Mouse (Mus musculus): ENCODE measurements around the gene Wdr11.

DNA sequence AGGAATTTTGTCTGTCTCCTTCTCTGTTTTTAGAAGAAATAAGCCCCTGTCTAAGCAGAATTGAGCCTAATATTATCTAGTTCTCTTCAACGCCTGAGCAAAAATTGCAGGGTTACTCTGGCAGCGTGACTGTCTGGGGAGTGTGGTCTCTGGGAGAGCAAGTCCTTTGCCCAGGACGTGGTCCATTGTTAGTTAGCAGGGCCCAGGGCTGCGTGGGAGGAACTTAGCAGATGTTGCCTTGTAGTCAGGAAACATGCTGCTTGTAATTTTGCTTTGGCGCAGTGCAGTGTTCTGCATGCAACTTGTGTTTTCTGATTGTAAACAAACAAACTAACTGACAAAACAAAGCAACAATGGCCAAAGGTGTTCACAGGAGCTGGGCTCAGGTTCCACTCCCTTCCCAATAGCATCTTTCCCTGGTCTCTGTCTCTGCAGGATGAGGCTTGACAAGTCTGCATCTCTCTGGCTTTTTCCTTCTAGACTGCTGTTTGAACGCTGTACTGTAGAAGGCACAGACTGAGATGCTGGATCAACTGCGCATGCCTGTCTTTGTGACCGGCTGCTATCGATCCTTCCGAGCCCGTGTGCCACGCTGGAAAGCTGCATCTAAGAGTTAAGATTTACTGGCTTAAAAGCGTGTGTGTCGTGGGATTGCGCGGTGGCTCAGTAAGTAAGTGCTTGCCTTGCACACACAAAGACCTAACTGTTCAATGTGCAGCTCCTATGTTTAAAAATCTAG, 70.6 kb downstream of the Wdr11 start:
- TF ChIP-seq CTCF (IDR thresholded peaks at IDR 0.05 in 2 of 3, conservative IDR thresholded peaks at IDR 0.05 in 1 of 3; ENCODE audit: control insufficient read depth in 1 of 3, insufficient read depth in 1 of 3, low read depth in 2 of 3, low read length in 3 of 3, poor library complexity in 1 of 3, severe bottlenecking in 1 of 3) (no peak), TBP (IDR thresholded peaks at IDR 0.05; ENCODE audit: low read depth, low read length) (no peak), BHLHE40 (IDR thresholded peaks at IDR 0.05; ENCODE audit: borderline replicate concordance, low read depth, low read length) (no peak), UBTF (IDR thresholded peaks at IDR 0.05; ENCODE audit: borderline replicate concordance, insufficient read depth, low read depth, low read length) (no peak), MYB (IDR thresholded peaks at IDR 0.05; ENCODE audit: low read depth, low read length) (no peak), EP300 (IDR thresholded peaks at IDR 0.05; ENCODE audit: low read depth in 1 of 2, low read length in 2 of 2) (no peak), ZMIZ1 (IDR thresholded peaks at IDR 0.05; ENCODE audit: low read depth, low read length) (no peak), E2F4 (IDR thresholded peaks at IDR 0.05; ENCODE audit: borderline replicate concordance, low read depth, low read length) (no peak), RAD21 (IDR thresholded peaks at IDR 0.05; ENCODE audit: low read depth, low read length) (no peak), HCFC1 (IDR thresholded peaks at IDR 0.05; ENCODE audit: low read depth, low read length) (no peak), TCF12 (IDR thresholded peaks at IDR 0.05; ENCODE audit: low read depth, low read length) (no peak), POLR2AphosphoS2 (IDR thresholded peaks at IDR 0.05; ENCODE audit: low read length) (no peak), MAZ (IDR thresholded peaks at IDR 0.05; ENCODE audit: low read depth, low read length) (no peak), GATA1 (IDR thresholded peaks at IDR 0.05; ENCODE audit: low read depth, low read length) (no peak)
